Mouse (Mus musculus): ENCODE measurements around the gene Fbxw7. TPM values are rescaled to one million over a fixed set of nuclear protein-coding genes. Genes with fewer than 3 reads are reported as not detected.

The Fbxw7 gene
- total and polyA plus RNA-seq, 2 experiments from 2014 or later, result 13.8 to 21.6 TPM

- no peak for ATAC-seq (ENCODE audit: insufficient read depth, low read depth)
- Histone ChIP-seq H3K4me2 (ENCODE audit: low read depth, low read length) (no peak overlapping the region), H3K27me3 (ENCODE audit: control insufficient read depth, insufficient read depth, low read length) (no peaks in the 10 kb centered on the region), H3K27ac (ENCODE audit: low read depth) (no peak overlapping the region), H3K9me3 (replicated peaks; ENCODE audit: control insufficient read depth, low read length) (no peaks in the 10 kb centered on the region), H3K4me3 (ENCODE audit: low read depth, low read length) (no peak overlapping the region), H3K4me1 (ENCODE audit: control insufficient read depth, insufficient read depth) (no peaks in the 10 kb centered on the region), H3K36me3 (replicated peaks; ENCODE audit: control insufficient read depth, insufficient read depth, low read length) (peaks cover 60% of the 10 kb centered on the region), H3K9ac (replicated peaks; ENCODE audit: low read depth, low read length) (no peak overlapping the region)
- DNase-seq (ENCODE audit: low spot score), result no peak
- TF ChIP-seq EP300 (IDR thresholded peaks at IDR 0.05; ENCODE audit: low read depth) (no peak), CTCF (IDR thresholded peaks at IDR 0.05; ENCODE audit: low read depth) (no peak)
- 83% methylated on average over 11 of the region's 11 CpGs for WGBS
These were observed 163.6 kb downstream of the Fbxw7 start for GRCm38 (mm10) chr3:84978676-84979075.

GRCm38 (mm10) chr3:84980158-84980557 is 165.1 kb downstream of the Fbxw7 start:
- no peak overlapping the region for H3K4me2 ChIP-seq (ENCODE audit: low read depth, low read length)
- H3K9me3 ChIP-seq (replicated peaks; ENCODE audit: control insufficient read depth, low read length), result no peaks in the 10 kb centered on the region
- no peak overlapping the region for H3K4me3 ChIP-seq (ENCODE audit: low read depth, low read length)
- H3K4me1 ChIP-seq (ENCODE audit: control insufficient read depth, insufficient read depth), result no peaks in the 10 kb centered on the region
- no peak overlapping the region for H3K9ac ChIP-seq (replicated peaks; ENCODE audit: low read depth, low read length)
- ATAC-seq (ENCODE audit: insufficient read depth, low read depth), result no peak
- no peak for TF ChIP-seq CTCF (IDR thresholded peaks at IDR 0.05; ENCODE audit: low read depth)
- TF ChIP-seq EP300 (IDR thresholded peaks at IDR 0.05; ENCODE audit: low read depth), result no peak
- H3K27ac ChIP-seq (ENCODE audit: low read depth), result no peak overlapping the region
- 98% methylated on average over 2 of the region's 2 CpGs for WGBS
- H3K27me3 ChIP-seq (ENCODE audit: control insufficient read depth, insufficient read depth, low read length), result no peaks in the 10 kb centered on the region
- DNase-seq (ENCODE audit: low spot score), result no peak
- H3K36me3 ChIP-seq (replicated peaks; ENCODE audit: control insufficient read depth, insufficient read depth, low read length), result peaks cover 47% of the 10 kb centered on the region

DNA sequence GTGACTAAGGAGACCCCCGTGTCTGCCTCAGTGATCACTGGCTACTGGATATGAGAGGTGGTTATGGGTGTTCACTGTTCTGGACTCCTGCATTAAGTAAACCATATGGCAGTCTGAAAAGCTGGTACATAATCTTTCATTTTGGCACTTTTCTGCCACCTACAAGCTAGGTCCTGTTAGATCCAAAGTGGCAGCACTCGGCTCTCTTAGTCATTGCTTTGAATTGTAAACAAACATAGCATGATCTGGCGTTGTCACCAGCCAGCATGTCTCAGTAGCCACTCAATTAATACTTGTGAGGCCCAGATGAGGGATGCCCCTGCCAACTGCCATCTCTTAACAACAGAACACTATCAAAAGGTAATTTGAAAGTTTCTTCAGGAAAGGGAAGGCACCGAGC is 167.6 kb downstream of the Fbxw7 start:
- ATAC-seq (ENCODE audit: insufficient read depth, low read depth) (no peak), DNase-seq (ENCODE audit: low spot score) (no peak)
- Histone ChIP-seq H3K27me3 (ENCODE audit: control insufficient read depth, insufficient read depth, low read length) (no peaks in the 10 kb centered on the region), H3K4me3 (ENCODE audit: low read depth, low read length) (no peak overlapping the region), H3K9ac (replicated peaks; ENCODE audit: low read depth, low read length) (no peak overlapping the region), H3K27ac (ENCODE audit: low read depth) (no peak overlapping the region), H3K9me3 (replicated peaks; ENCODE audit: control insufficient read depth, low read length) (no peaks in the 10 kb centered on the region), H3K4me1 (ENCODE audit: control insufficient read depth, insufficient read depth) (no peaks in the 10 kb centered on the region), H3K36me3 (replicated peaks; ENCODE audit: control insufficient read depth, insufficient read depth, low read length) (peaks cover 22% of the 10 kb centered on the region), H3K4me2 (ENCODE audit: low read depth, low read length) (no peak overlapping the region)
- WGBS, result 62% methylated on average over 4 of the region's 4 CpGs
- TF ChIP-seq CTCF (IDR thresholded peaks at IDR 0.05; ENCODE audit: low read depth) (no peak), EP300 (IDR thresholded peaks at IDR 0.05; ENCODE audit: low read depth) (no peak)

GRCm38 (mm10) chr3:84985121-84985625 is 170.1 kb downstream of the Fbxw7 start:
- H3K36me3 ChIP-seq (replicated peaks; ENCODE audit: control insufficient read depth, insufficient read depth, low read length), result peaks cover 1% of the 10 kb centered on the region; the same call in 1 of the 2 replicates
- no peak overlapping the region for H3K4me2 ChIP-seq (ENCODE audit: low read depth, low read length)
- no peak overlapping the region for H3K9ac ChIP-seq (replicated peaks; ENCODE audit: low read depth, low read length)
- 77% methylated on average over 8 of the region's 8 CpGs for WGBS
- no peaks in the 10 kb centered on the region for H3K27me3 ChIP-seq (ENCODE audit: control insufficient read depth, insufficient read depth, low read length)
- TF ChIP-seq CTCF (IDR thresholded peaks at IDR 0.05; ENCODE audit: low read depth) (no peak), EP300 (IDR thresholded peaks at IDR 0.05; ENCODE audit: low read depth) (no peak)
- H3K4me1 ChIP-seq (ENCODE audit: control insufficient read depth, insufficient read depth), result no peaks in the 10 kb centered on the region
- DNase-seq (ENCODE audit: low spot score) (no peak), ATAC-seq (ENCODE audit: insufficient read depth, low read depth) (no peak)
- H3K4me3 ChIP-seq (ENCODE audit: low read depth, low read length), result no peak overlapping the region
- H3K27ac ChIP-seq (ENCODE audit: low read depth), result no peak overlapping the region
- no peaks in the 10 kb centered on the region for H3K9me3 ChIP-seq (replicated peaks; ENCODE audit: control insufficient read depth, low read length)

- Histone ChIP-seq H3K27ac (ENCODE audit: low read depth) (no peak overlapping the region), H3K4me1 (ENCODE audit: control insufficient read depth, insufficient read depth) (no peaks in the 10 kb centered on the region), H3K9ac (replicated peaks; ENCODE audit: low read depth, low read length) (no peak overlapping the region), H3K4me2 (ENCODE audit: low read depth, low read length) (no peak overlapping the region), H3K27me3 (ENCODE audit: control insufficient read depth, insufficient read depth, low read length) (no peaks in the 10 kb centered on the region), H3K36me3 (replicated peaks; ENCODE audit: control insufficient read depth, insufficient read depth, low read length) (no peaks in the 10 kb centered on the region), H3K4me3 (ENCODE audit: low read depth, low read length) (no peak overlapping the region), H3K9me3 (replicated peaks; ENCODE audit: control insufficient read depth, low read length) (no peaks in the 10 kb centered on the region)
- TF ChIP-seq EP300 (IDR thresholded peaks at IDR 0.05; ENCODE audit: low read depth), result no peak
- no peak for TF ChIP-seq CTCF (IDR thresholded peaks at IDR 0.05; ENCODE audit: low read depth)
- WGBS, result 83% methylated on average over 4 of the region's 4 CpGs
- DNase-seq (ENCODE audit: low spot score) (no peak), ATAC-seq (ENCODE audit: insufficient read depth, low read depth) (no peak)
These were observed 173.8 kb downstream of the Fbxw7 start for GRCm38 (mm10) chr3:84988880-84989279.

DNA sequence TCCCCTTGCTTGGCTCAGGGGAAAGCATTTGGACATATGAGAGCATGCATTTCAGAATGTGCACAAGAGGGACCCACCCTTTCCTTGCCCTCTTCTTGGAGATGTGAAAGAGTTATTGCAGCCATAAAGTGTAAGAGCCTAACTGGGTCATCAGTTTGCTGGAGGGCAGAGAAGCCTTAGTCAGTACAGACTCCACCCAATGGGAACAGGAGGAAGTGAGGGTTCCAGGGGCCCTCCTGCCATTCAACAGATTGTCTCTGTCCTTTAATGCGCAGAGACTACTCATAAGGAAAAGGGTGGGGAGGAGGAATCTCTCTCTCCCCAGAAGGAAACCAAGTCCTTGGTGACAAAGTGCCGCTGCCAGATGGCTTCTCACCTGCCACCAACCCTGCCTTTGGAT is 190.2 kb downstream of the Fbxw7 start:
- H3K9ac ChIP-seq (replicated peaks; ENCODE audit: low read depth, low read length), result no peak overlapping the region
- H3K4me1 ChIP-seq (ENCODE audit: control insufficient read depth, insufficient read depth), result no peaks in the 10 kb centered on the region
- no peak overlapping the region for H3K4me2 ChIP-seq (ENCODE audit: low read depth, low read length)
- H3K9me3 ChIP-seq (replicated peaks; ENCODE audit: control insufficient read depth, low read length), result no peaks in the 10 kb centered on the region
- H3K27me3 ChIP-seq (ENCODE audit: control insufficient read depth, insufficient read depth, low read length), result no peaks in the 10 kb centered on the region
- no peaks in the 10 kb centered on the region for H3K36me3 ChIP-seq (replicated peaks; ENCODE audit: control insufficient read depth, insufficient read depth, low read length)
- DNase-seq (ENCODE audit: low spot score) (no peak), ATAC-seq (ENCODE audit: insufficient read depth, low read depth) (no peak)
- H3K27ac ChIP-seq (ENCODE audit: low read depth), result no peak overlapping the region
- H3K4me3 ChIP-seq (ENCODE audit: low read depth, low read length), result no peak overlapping the region
- 83% methylated on average over 2 of the region's 2 CpGs for WGBS
- no peak for TF ChIP-seq EP300 (IDR thresholded peaks at IDR 0.05; ENCODE audit: low read depth)
- TF ChIP-seq CTCF (IDR thresholded peaks at IDR 0.05; ENCODE audit: low read depth), result no peak
